8 mouse cellular contexts compared by ENCODE assay signal in the genomic region with DNA sequence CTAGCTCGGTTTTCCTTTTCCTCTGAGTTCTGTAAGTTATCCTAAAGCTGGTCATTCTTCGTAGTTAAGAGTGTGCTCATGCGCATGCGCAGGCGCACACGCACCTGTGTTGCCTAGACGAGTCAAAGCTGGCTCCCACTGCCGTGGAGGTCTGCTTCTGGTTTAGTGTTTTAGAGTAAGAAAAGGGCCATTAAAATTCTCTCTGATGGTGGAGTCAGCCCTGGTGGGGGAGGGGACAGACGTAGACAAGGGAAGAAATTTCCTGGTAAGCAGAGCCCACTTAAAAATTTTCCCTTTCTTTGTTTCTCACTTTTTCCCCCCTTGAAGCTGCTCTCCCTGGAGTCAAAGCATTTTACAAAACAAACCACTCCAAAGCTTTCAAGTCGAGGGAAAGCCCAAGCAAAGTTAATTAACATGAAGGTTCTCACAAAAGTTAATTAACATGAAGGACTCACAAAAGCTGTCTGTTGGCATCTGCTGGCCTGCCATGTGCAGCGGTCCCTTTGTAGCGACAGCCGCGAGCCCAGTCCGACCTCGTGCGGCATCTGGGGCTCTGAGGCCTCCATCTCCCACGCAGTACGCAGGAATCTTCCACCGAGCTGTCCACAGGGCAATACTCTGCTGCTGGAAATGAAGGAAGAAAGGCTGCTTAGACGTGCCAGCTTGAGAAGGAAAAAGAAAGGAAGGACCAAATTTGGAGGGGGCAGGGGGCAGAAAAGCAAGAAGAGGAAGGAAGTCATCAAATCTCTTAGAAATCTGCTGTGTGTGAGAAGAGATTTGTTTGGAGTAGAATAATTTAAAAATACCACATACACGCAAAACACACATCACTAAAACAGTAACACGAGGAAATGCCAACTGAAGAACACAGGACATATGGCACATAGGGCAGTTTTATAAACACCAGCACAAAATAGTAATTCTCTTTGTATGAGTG. TPM values are rescaled to one million over a fixed set of nuclear protein-coding genes. Genes with fewer than 3 reads are reported as not detected.
DNase-seq lines count a peak whose midpoint lies in the region; ATAC-seq and TF ChIP-seq lines count a peak whose summit lies in the region.

A gene (minus strand): TSS at position 633 of the 937 bp plus-strand sequence.

- H3K9ac ChIP-seq in liver, embryonic 11.5 days (ENCODE audit: low read depth, low read length) = no peak within 1 kb of the TSS
- no peak within 1 kb of the TSS for H3K9ac ChIP-seq in liver, postnatal 0 days (replicated peaks)
- peak within 1 kb of the TSS; percentile 22; the same call in 1 of the 2 replicates for H3K9ac ChIP-seq in forebrain, embryonic 13.5 days
- peak within 1 kb of the TSS; percentile 42 for H3K9ac ChIP-seq in kidney, embryonic 16.5 days (replicated peaks; ENCODE audit: low read length)

- H3K4me1 ChIP-seq in liver, embryonic 11.5 days (replicated peaks; ENCODE audit: control insufficient read depth, insufficient read depth, low read length) = no peaks in the 10 kb centered on the region
- no peaks in the 10 kb centered on the region for H3K4me1 ChIP-seq in liver, postnatal 0 days (ENCODE audit: insufficient read depth)
- peaks cover 17% of the 10 kb centered on the region for H3K4me1 ChIP-seq in forebrain, embryonic 13.5 days
- peaks cover 12% of the 10 kb centered on the region for H3K4me1 ChIP-seq in kidney, embryonic 16.5 days (ENCODE audit: insufficient read depth, low read length)

- no peak for DNase-seq in liver, embryonic 11.5 days (ENCODE audit: low spot score)
- no peak for DNase-seq in liver, postnatal 0 days
- DNase-seq in WW6 (ENCODE audit: low read depth, low spot score) = peak; percentile 39
- peak; percentile 50 for DNase-seq in neural tube, embryonic 10.5 days (ENCODE audit: extremely low spot score, low spot score)
- DNase-seq in ovary, postnatal 14 days (ENCODE audit: low spot score) = no peak
- no peak for DNase-seq in cerebellum, adult 11 months

- no peak within 1 kb of the TSS; the same call in 1 of the 2 replicates for H3K4me2 ChIP-seq in liver, embryonic 11.5 days
- no peak within 1 kb of the TSS for H3K4me2 ChIP-seq in liver, postnatal 0 days (ENCODE audit: low read depth, low read length)
- H3K4me2 ChIP-seq in forebrain, embryonic 13.5 days = peak within 1 kb of the TSS; percentile 42
- peak within 1 kb of the TSS; percentile 36 for H3K4me2 ChIP-seq in kidney, embryonic 16.5 days (replicated peaks; ENCODE audit: low read depth, low read length)

- 38% methylated on average over 23 of the region's 23 CpGs for WGBS in liver, embryonic 11.5 days
- 29% methylated on average over 23 of the region's 23 CpGs for WGBS in liver, postnatal 0 days (ENCODE audit: insufficient replicate concordance)
- 14% methylated on average over 23 of the region's 23 CpGs for WGBS in forebrain, embryonic 13.5 days
- 19% methylated on average over 23 of the region's 23 CpGs for WGBS in kidney, embryonic 16.5 days

- no peak for TF ChIP-seq CTCF in liver, postnatal 0 days (IDR thresholded peaks at IDR 0.05; ENCODE audit: low read depth)

- H3K27me3 ChIP-seq in liver, embryonic 11.5 days (replicated peaks; ENCODE audit: control insufficient read depth, insufficient read depth, low read length) = no peaks in the 10 kb centered on the region; the same call in 1 of the 2 replicates
- H3K27me3 ChIP-seq in liver, postnatal 0 days (ENCODE audit: insufficient read depth, low read length) = no peaks in the 10 kb centered on the region
- H3K27me3 ChIP-seq in forebrain, embryonic 13.5 days = peaks cover 23% of the 10 kb centered on the region; the same call in 1 of the 2 replicates
- H3K27me3 ChIP-seq in kidney, embryonic 16.5 days (ENCODE audit: insufficient read depth, low read length) = no peaks in the 10 kb centered on the region

- H3K36me3 ChIP-seq in liver, embryonic 11.5 days (ENCODE audit: control insufficient read depth, insufficient read depth, low read length) = no peaks in the 10 kb centered on the region
- H3K36me3 ChIP-seq in liver, postnatal 0 days (replicated peaks; ENCODE audit: insufficient read depth, low read length) = no peaks in the 10 kb centered on the region
- no peaks in the 10 kb centered on the region for H3K36me3 ChIP-seq in forebrain, embryonic 13.5 days (ENCODE audit: poor library complexity, severe bottlenecking)
- no peaks in the 10 kb centered on the region for H3K36me3 ChIP-seq in kidney, embryonic 16.5 days (ENCODE audit: insufficient read depth, low read length)

- H3K27ac ChIP-seq in liver, embryonic 11.5 days (ENCODE audit: low read depth, low read length) = no peak within 1 kb of the TSS
- H3K27ac ChIP-seq in liver, postnatal 0 days (ENCODE audit: low read depth) = no peak within 1 kb of the TSS
- peak within 1 kb of the TSS; percentile 45 for H3K27ac ChIP-seq in forebrain, embryonic 13.5 days
- H3K27ac ChIP-seq in kidney, embryonic 16.5 days (ENCODE audit: low read length) = peak within 1 kb of the TSS; percentile 13

- H3K9me3 ChIP-seq in liver, embryonic 11.5 days (ENCODE audit: control insufficient read depth, low read length) = no peaks in the 10 kb centered on the region
- no peaks in the 10 kb centered on the region for H3K9me3 ChIP-seq in liver, postnatal 0 days (ENCODE audit: low read length)
- H3K9me3 ChIP-seq in forebrain, embryonic 13.5 days (replicated peaks) = no peaks in the 10 kb centered on the region
- no peaks in the 10 kb centered on the region for H3K9me3 ChIP-seq in kidney, embryonic 16.5 days (ENCODE audit: low read length)

- no peak for TF ChIP-seq EP300 in liver, postnatal 0 days (IDR thresholded peaks at IDR 0.05; ENCODE audit: low read depth)

- no peak within 1 kb of the TSS for H3K4me3 ChIP-seq in liver, embryonic 11.5 days (ENCODE audit: low read depth, low read length)
- H3K4me3 ChIP-seq in liver, postnatal 0 days (ENCODE audit: low read depth, low read length) = no peak within 1 kb of the TSS
- H3K4me3 ChIP-seq in forebrain, embryonic 13.5 days = no peak within 1 kb of the TSS
- peak within 1 kb of the TSS; percentile 20 for H3K4me3 ChIP-seq in kidney, embryonic 16.5 days (ENCODE audit: low read length)

- ATAC-seq in liver, embryonic 11.5 days (replicated peaks; ENCODE audit: low FRiP score) = no peak
- ATAC-seq in liver, postnatal 0 days = no peak
- peak; percentile 92 for ATAC-seq in forebrain, embryonic 13.5 days
- ATAC-seq in kidney, embryonic 16.5 days (ENCODE audit: low FRiP score, low TSS enrichment) = peak; percentile 85

RNA-seq across cellular contexts. Expression of the gene that starts here (rescaled TPM):
- polyA plus RNA-seq in liver, embryonic 11.5 days (2014; fragmentation: Nextera tagmentation; extraction: Ambion mirVana) = 16.0 and 18.9 TPM in 2 replicates
- 3.5 and 5.2 TPM in 2 replicates for polyA plus RNA-seq in liver, postnatal 0 days (2015; fragmentation: Nextera tagmentation; extraction: Ambion mirVana)
- polyA plus RNA-seq in forebrain, embryonic 13.5 days (2015; fragmentation: Nextera tagmentation; extraction: Ambion mirVana) = 13.7 and 18.1 TPM in 2 replicates
- polyA plus RNA-seq in kidney, embryonic 16.5 days (2015; fragmentation: Nextera tagmentation; extraction: Ambion mirVana) = 22.2 and 24.5 TPM in 2 replicates

Comparison
In these comparisons a context has a peak if more than half of its experiments do, and no peak if none do; other contexts are left out.
1. ATAC-seq: peak in forebrain, embryonic 13.5 days (single experiment) and kidney, embryonic 16.5 days (single experiment); none in liver, embryonic 11.5 days (single experiment) and liver, postnatal 0 days (single experiment).
2. DNase-seq: peak in WW6 (single experiment) and neural tube, embryonic 10.5 days (single experiment); none in liver, embryonic 11.5 days (single experiment), liver, postnatal 0 days (single experiment), ovary, postnatal 14 days (single experiment) and cerebellum, adult 11 months (single experiment).
3. H3K27ac ChIP-seq: peak in forebrain, embryonic 13.5 days (single experiment) and kidney, embryonic 16.5 days (single experiment); none in liver, embryonic 11.5 days (single experiment) and liver, postnatal 0 days (single experiment).
4. H3K4me2 ChIP-seq: peak in forebrain, embryonic 13.5 days (single experiment) and kidney, embryonic 16.5 days (single experiment); none in liver, embryonic 11.5 days (single experiment) and liver, postnatal 0 days (single experiment).
5. H3K9ac ChIP-seq: peak in forebrain, embryonic 13.5 days (single experiment) and kidney, embryonic 16.5 days (single experiment); none in liver, embryonic 11.5 days (single experiment) and liver, postnatal 0 days (single experiment).